Mouse (Mus musculus): ENCODE results near the gene Kcnip4. TPM values are rescaled to one million over a fixed set of nuclear protein-coding genes. Genes with fewer than 3 reads are reported as not detected.

Kcnip4 gene
- polyA plus RNA-seq, 1 experiment from 2014 or later = 6.8 TPM

DNA sequence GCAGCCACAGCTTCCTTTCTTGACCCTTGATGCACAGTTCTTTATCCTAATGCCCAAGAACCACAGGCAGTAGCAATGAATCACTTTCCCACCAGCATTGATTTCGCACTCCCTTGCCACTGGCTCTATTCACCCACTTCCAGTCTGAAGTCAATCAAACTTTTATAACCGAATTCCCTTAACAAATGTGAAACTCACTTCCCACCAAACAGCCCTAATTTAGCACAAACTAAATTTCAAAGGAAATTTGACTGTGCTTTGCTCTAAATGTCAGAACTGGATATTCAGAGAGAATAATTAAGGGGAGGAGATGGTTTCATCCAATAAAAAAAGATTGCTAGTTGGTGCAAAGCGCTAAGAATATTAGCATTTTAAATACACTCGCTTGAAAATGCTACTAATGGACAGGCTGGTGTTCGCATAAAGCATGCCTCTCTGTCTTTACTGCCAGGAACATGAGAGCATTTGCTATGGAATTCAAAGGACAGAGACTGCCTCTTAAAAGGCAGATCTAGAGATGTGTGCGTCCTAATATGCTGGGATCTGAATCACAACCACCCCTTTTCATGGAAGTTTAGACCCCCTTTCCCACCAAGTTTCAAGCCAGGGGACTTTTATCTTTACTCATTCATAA, 63.9 kb downstream of the Kcnip4 start:
- Histone ChIP-seq H3K9ac (replicated peaks) (no peak overlapping the region), H3K27ac (no peak overlapping the region), H3K27me3 (no peaks in the 10 kb centered on the region), H3K4me1 (replicated peaks) (no peaks in the 10 kb centered on the region), H3K9me3 (no peaks in the 10 kb centered on the region), H3K36me3 (no peaks in the 10 kb centered on the region), H3K4me3 (replicated peaks) (no peak overlapping the region), H3K4me2 (replicated peaks) (no peak overlapping the region)
- no peak for ATAC-seq
- WGBS = 70% methylated on average over 6 of the region's 6 CpGs

DNA sequence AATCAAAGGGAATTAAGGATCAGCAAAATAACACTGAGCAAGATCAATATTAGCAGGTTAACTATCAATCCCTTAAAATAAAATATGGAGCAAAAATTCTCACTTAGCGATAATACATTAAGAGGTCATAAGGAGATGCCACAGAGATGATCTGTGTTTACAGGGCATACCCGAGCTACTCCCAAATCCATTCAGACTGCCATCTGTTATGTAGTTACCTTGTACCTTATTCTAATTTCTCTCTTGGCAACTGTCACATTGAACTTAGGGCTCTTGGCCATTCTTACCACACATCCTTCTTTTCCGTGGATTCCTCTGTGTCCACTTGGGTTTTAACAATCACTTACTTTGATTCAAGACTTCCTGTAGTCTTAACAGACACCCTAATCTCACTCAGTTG, 71.6 kb downstream of the Kcnip4 start:
- H3K36me3 ChIP-seq = no peaks in the 10 kb centered on the region
- ATAC-seq = no peak
- no peak overlapping the region for H3K27ac ChIP-seq
- H3K9ac ChIP-seq (replicated peaks) = no peak overlapping the region
- H3K9me3 ChIP-seq = no peaks in the 10 kb centered on the region
- H3K4me1 ChIP-seq (replicated peaks) = no peaks in the 10 kb centered on the region; the same call in 1 of the 2 replicates
- H3K27me3 ChIP-seq = no peaks in the 10 kb centered on the region
- H3K4me3 ChIP-seq (replicated peaks) = no peak overlapping the region
- WGBS = 89% methylated on average over 3 of the region's 3 CpGs
- H3K4me2 ChIP-seq (replicated peaks) = no peak overlapping the region

DNA sequence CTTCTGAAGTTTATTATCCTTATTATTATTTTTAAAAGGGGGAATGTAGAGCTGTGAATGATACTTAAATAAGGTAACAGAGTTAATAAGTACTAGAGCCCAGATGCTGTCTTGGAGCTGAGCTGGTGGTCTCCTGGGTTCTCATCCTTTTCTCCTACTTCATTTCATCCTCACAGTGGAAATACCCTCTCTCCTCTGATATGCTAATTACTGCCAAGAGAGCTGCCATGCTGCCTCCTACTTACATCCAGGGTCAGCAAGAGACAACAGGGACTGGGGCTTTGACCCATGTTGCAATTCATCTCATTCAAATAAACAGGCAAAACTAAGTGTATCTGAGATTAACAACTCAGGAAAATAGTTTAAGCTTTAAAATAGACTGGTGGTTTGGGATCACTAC, 73.4 kb downstream of the Kcnip4 start:
- Histone ChIP-seq H3K4me2 (replicated peaks) (no peak overlapping the region), H3K36me3 (no peaks in the 10 kb centered on the region), H3K9ac (replicated peaks) (no peak overlapping the region), H3K4me1 (replicated peaks) (no peaks in the 10 kb centered on the region; the same call in 1 of the 2 replicates), H3K27me3 (no peaks in the 10 kb centered on the region), H3K9me3 (no peaks in the 10 kb centered on the region), H3K27ac (no peak overlapping the region), H3K4me3 (replicated peaks) (no peak overlapping the region)
- 0 out of 2 replicates have a peak, but pooled peaks have one; percentile 56 for ATAC-seq

DNA sequence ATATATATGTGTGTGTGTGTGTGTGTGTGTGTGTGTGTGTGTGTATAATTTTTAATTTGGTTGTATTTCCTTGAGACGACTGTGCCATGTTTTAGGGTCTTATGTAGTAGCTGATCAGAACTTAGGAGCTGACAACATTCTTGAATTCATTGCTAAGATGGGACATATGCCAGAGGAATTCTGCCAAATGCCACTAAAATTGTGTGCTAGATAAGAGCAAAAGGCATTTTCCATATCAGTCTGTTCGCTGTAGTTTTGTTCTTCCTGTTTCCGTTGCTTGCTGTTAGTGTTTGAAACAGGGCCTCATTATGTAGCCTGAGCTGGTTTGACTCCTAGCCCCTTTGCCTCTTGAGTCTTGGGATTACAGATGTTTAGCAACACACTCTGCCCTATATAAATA, 73.8 kb downstream of the Kcnip4 start:
- H3K4me2 ChIP-seq (replicated peaks) = no peak overlapping the region
- no peak overlapping the region for H3K9ac ChIP-seq (replicated peaks)
- no peak for ATAC-seq
- H3K27me3 ChIP-seq = no peaks in the 10 kb centered on the region
- no peaks in the 10 kb centered on the region for H3K9me3 ChIP-seq
- no peak overlapping the region for H3K4me3 ChIP-seq (replicated peaks)
- H3K4me1 ChIP-seq (replicated peaks) = no peaks in the 10 kb centered on the region; the same call in 1 of the 2 replicates
- H3K36me3 ChIP-seq = no peaks in the 10 kb centered on the region
- H3K27ac ChIP-seq = no peak overlapping the region
- 74% methylated on average over 3 of the region's 3 CpGs for WGBS

DNA sequence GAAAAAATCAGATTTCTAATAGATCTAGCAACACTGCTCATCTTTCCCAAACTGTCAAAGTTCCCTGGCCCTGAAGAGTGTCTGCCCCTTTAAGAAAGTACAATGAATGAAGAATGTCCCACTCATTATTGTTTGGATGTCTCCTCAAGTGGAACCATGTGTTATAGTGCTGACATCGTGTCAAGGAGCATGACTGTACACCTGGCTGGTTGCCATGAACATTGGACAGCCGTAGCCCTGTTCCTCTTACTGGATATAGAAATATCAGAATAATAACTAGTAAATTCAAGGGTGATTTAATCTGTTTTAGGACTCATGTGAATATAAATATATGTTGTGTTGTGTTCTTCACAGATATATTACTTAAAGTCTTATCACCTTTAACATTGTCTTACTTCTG, 87.5 kb downstream of the Kcnip4 start:
- H3K9ac ChIP-seq (replicated peaks) = no peak overlapping the region
- no peak for ATAC-seq
- no peak overlapping the region for H3K27ac ChIP-seq
- no peaks in the 10 kb centered on the region for H3K4me1 ChIP-seq (replicated peaks)
- H3K27me3 ChIP-seq = no peaks in the 10 kb centered on the region
- H3K36me3 ChIP-seq = no peaks in the 10 kb centered on the region
- H3K4me3 ChIP-seq (replicated peaks) = no peak overlapping the region
- 70% methylated on average over 2 of the region's 2 CpGs for whole genome bisulfite sequencing
- no peaks in the 10 kb centered on the region for H3K9me3 ChIP-seq
- no peak overlapping the region for H3K4me2 ChIP-seq (replicated peaks)

DNA sequence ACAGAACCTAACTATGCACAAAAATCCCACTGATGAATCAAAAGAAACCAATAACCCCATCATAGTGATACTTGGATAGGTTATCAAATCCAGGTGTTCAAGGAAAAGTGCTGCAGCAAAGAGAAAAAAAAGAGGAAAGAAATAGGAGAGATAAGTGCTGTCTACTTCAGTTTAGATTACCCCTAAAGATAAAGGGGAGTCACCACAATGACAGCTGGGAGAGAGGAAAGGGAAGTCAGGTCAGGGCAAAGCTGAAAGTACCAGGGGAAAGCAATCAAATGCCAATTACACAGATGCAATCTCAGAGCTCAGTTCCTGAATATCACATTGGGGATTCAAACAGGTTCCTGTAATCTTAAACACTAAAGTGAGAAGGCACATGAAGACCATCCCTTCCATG, 97.0 kb downstream of the Kcnip4 start:
- no peaks in the 10 kb centered on the region for H3K27me3 ChIP-seq
- no peak overlapping the region for H3K9ac ChIP-seq (replicated peaks)
- H3K4me3 ChIP-seq (replicated peaks) = no peak overlapping the region
- no peaks in the 10 kb centered on the region for H3K4me1 ChIP-seq (replicated peaks)
- H3K4me2 ChIP-seq (replicated peaks) = no peak overlapping the region
- H3K27ac ChIP-seq = no peak overlapping the region
- H3K9me3 ChIP-seq = no peaks in the 10 kb centered on the region
- H3K36me3 ChIP-seq = no peaks in the 10 kb centered on the region
- no peak for ATAC-seq

DNA sequence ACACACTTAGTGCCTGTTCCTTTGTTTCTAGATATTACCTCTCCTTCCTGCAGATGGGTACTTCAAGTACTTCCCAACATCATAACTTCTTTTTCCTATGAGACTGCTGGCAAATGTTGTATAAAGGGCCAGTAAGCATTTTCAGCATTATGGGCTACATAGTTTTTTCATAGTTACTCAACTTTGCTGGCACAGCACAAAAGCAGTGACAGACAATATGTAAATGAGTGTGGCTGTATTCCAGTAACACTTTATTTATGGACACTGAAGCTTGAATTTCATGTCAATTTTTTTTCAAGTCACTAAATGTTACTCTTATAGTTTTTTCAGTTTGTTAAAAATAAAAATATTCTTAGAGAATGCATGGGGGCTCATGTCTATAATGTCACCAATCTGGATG, 105.0 kb downstream of the Kcnip4 start:
- Histone ChIP-seq H3K36me3 (no peaks in the 10 kb centered on the region), H3K4me3 (replicated peaks) (no peak overlapping the region), H3K4me1 (replicated peaks) (no peaks in the 10 kb centered on the region), H3K27ac (no peak overlapping the region), H3K9me3 (no peaks in the 10 kb centered on the region), H3K27me3 (no peaks in the 10 kb centered on the region), H3K9ac (replicated peaks) (no peak overlapping the region), H3K4me2 (replicated peaks) (no peak overlapping the region)
- ATAC-seq = no peak

DNA sequence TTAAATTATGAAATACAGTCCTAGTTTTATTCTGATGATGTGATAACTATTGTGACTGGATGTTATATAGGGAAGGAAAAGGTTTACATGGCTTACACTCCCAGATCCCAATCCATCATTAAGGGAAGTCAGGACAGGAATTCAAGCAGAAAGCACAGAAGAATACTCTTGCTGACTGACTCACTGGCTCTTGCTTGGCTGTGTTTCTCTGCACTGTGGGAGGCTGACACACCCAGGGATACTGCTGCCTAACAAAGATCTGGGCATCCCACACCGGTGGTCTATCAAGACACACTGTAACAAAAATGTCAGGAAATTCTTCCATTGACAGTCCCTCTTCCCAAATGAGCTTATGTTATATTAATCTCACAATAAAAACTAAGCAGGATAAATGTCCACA, 116.4 kb downstream of the Kcnip4 start:
- Histone ChIP-seq H3K9ac (replicated peaks) (no peak overlapping the region), H3K4me3 (replicated peaks) (no peak overlapping the region), H3K9me3 (no peaks in the 10 kb centered on the region), H3K4me1 (replicated peaks) (no peaks in the 10 kb centered on the region), H3K27me3 (no peaks in the 10 kb centered on the region), H3K27ac (no peak overlapping the region), H3K4me2 (replicated peaks) (no peak overlapping the region), H3K36me3 (no peaks in the 10 kb centered on the region)
- ATAC-seq = no peak
- 54% methylated on average over 1 of the region's 1 CpGs for WGBS

DNA sequence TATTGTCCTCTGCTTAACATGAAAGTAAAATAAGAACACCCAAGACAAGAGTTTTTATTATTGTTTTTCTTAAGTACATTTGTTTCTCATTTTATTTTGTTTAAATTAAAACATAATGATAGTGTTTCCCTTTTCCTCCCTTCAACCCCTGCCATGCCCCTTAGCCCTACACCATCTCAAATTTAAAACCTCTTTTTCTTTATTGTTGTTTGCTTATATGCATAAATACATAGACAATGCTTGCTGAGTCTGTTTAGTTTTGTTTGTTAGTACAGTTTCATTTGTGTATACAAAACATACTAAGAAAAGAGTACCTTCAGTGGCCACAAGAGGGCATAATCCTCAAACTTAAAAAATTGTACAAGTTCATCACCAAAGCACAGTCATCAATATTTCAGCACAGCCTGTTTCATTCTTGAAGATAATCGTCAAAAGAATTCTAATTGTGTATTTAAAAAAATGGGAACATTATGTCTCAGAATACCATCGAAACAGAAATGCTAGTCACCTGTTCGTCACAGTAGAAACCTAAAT, 154.1 kb downstream of the Kcnip4 start:
- WGBS = 50% methylated on average over 3 of the region's 3 CpGs
- H3K27ac ChIP-seq = no peak overlapping the region
- H3K36me3 ChIP-seq = no peaks in the 10 kb centered on the region
- no peak overlapping the region for H3K9ac ChIP-seq (replicated peaks)
- H3K27me3 ChIP-seq = no peaks in the 10 kb centered on the region
- peak; percentile 62; the same call in 1 of the 2 replicates for ATAC-seq
- H3K9me3 ChIP-seq = no peaks in the 10 kb centered on the region
- H3K4me2 ChIP-seq (replicated peaks) = no peak overlapping the region
- no peak overlapping the region for H3K4me3 ChIP-seq (replicated peaks)
- H3K4me1 ChIP-seq (replicated peaks) = no peaks in the 10 kb centered on the region

DNA sequence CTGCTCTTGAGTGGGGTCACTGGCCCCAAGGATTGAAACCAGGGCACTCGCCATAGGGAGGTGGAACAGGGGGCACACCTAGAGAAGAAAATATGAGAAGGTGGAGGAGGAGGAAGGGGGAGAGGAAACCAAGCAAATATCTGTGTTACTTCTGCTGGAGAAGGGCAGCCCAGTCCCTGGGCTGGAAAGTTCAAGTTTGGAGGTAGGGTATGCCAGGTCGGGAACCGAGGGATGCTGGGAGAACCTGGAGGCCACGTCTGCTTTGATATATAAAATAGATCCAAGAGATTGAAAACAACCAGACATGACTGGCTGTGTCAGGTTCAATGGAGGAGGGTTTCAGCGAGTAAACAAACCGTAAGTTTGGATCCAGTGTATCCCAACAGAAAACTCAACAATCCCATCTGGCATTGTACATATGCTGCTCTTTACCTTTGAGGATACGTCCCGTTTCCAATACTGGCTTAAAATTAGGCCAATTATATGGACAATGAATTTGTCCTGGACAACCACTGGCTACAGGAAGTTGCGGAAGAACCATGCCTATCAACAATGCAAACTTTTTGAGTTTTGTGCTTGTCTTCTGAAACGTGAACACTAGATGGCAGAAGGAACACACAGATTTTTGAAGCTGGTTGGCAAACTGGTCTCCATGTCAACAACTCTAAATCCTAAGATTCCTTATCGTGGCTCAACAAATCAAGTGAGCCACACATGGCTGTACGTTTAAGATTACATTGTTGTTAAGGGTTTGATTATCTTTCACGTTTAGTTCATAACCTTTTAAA, 155.9 kb downstream of the Kcnip4 start:
- no peak overlapping the region for H3K4me2 ChIP-seq (replicated peaks)
- H3K27ac ChIP-seq = no peak overlapping the region
- no peaks in the 10 kb centered on the region for H3K4me1 ChIP-seq (replicated peaks)
- H3K4me3 ChIP-seq (replicated peaks) = no peak overlapping the region
- no peaks in the 10 kb centered on the region for H3K36me3 ChIP-seq
- WGBS = 49% methylated on average over 13 of the region's 13 CpGs
- ATAC-seq = peak; percentile 60; the same call in 1 of the 2 replicates
- H3K9me3 ChIP-seq = no peaks in the 10 kb centered on the region
- H3K27me3 ChIP-seq = no peaks in the 10 kb centered on the region
- no peak overlapping the region for H3K9ac ChIP-seq (replicated peaks)

DNA sequence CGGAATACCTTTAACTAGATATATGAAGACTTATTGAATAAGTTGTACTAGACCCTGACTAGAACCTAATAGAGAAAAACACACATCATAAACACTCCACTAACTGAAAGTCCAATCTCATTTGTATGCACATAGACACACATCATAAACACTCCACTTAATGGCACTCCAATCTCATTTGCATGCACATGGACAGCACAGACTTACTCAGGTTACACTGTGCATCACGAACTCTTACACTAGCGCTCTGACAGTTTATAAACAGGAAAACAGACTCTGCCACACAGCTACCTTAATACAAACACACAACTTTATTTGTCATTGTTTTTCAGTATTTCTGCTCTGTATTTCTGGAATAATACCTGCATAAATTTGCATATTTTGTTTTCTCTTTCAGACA, 168.3 kb downstream of the Kcnip4 start:
- no peaks in the 10 kb centered on the region for H3K9me3 ChIP-seq
- H3K4me1 ChIP-seq (replicated peaks) = no peaks in the 10 kb centered on the region
- peak; percentile 83 for ATAC-seq
- H3K27me3 ChIP-seq = no peaks in the 10 kb centered on the region
- H3K4me3 ChIP-seq (replicated peaks) = no peak overlapping the region
- 75% methylated on average over 3 of the region's 3 CpGs for WGBS
- H3K4me2 ChIP-seq (replicated peaks) = no peak overlapping the region
- no peaks in the 10 kb centered on the region for H3K36me3 ChIP-seq
- H3K9ac ChIP-seq (replicated peaks) = no peak overlapping the region
- H3K27ac ChIP-seq = no peak overlapping the region

DNA sequence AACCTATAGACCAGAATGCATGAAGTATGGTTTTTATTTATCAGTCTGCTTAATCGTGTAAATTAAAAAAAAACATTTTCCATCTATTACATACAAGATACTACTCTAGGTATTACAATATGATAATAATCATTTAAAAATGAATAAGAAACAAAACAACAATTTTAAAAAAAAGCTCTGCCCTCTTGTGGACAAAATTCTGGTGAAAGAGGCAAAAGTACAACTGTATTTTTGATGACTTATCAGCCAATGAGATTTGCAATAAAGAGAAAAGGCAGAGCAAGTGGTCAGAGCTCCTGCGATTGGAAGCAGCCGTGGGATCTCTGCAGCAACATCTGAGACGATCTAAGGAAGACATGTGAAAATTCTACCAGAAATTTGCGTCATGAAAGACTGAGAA, 172.6 kb downstream of the Kcnip4 start:
- Histone ChIP-seq H3K27ac (no peak overlapping the region), H3K27me3 (no peaks in the 10 kb centered on the region), H3K4me3 (replicated peaks) (no peak overlapping the region), H3K36me3 (no peaks in the 10 kb centered on the region), H3K4me2 (replicated peaks) (no peak overlapping the region), H3K4me1 (replicated peaks) (no peaks in the 10 kb centered on the region), H3K9me3 (no peaks in the 10 kb centered on the region), H3K9ac (replicated peaks) (no peak overlapping the region)
- 76% methylated on average over 5 of the region's 5 CpGs for WGBS
- no peak for ATAC-seq
